Mouse (Mus musculus) CH12.LX (cell line): ENCODE measurements around the gene Elavl2. TPM values are rescaled to one million over a fixed set of nuclear protein-coding genes. Genes with fewer than 3 reads are reported as not detected.

Experiments
- DNase-seq: peaks from one replicate; pipeline ENCODE4 v3.0.0-alpha.2; 2013; ENCODE audit errors: extremely low read depth
- H3K27ac ChIP-seq: 2 replicates; pipeline ENCODE4 v1.5.1; 2012; ENCODE audit warnings: low read depth, mild to moderate bottlenecking, control low read depth, moderate library complexity; ENCODE audit not compliant: insufficient read depth
- H3K27me3 ChIP-seq: replicated peaks from 2 replicates; pipeline ENCODE3; 2012; ENCODE audit warnings: inconsistent platforms
- H3K36me3 ChIP-seq, 2 experiments: replicated peaks in 1 of 2; 2 replicates each; pipeline versions ENCODE3 to v1.6.1; 2012; ENCODE audit warnings: inconsistent platforms in 1 of 2, low read length in 1 of 2, mild to moderate bottlenecking in 1 of 2, mixed read lengths in 1 of 2, moderate library complexity in 1 of 2; ENCODE audit not compliant: control insufficient read depth in 1 of 2, insufficient read depth in 1 of 2
- H3K4me1 ChIP-seq, 2 experiments: 2 replicates each; pipeline ENCODE4 v1.6.1; 2012; ENCODE audit warnings: inconsistent platforms in 1 of 2, moderate library complexity in 1 of 2; ENCODE audit not compliant: insufficient read depth in 2 of 2, control insufficient read depth in 1 of 2
- H3K4me2 ChIP-seq: 2 replicates; pipeline ENCODE4 v1.6.1; 2012; ENCODE audit warnings: low read depth, mild to moderate bottlenecking, control low read depth; ENCODE audit not compliant: poor library complexity, insufficient read depth, severe bottlenecking
- H3K4me3 ChIP-seq, 3 experiments: fragments of 150-350 bp in 1 of 3; sonication (generic) in 1 of 3; replicated peaks in 1 of 3; 2 replicates each; pipeline versions ENCODE3 to v1.5.1; 2011 to 2012; ENCODE audit warnings: low read depth in 2 of 3, low read length in 2 of 3, mild to moderate bottlenecking in 2 of 3, moderate library complexity in 2 of 3, control low read depth in 1 of 3, improper control_type of control experiment in 1 of 3, inconsistent platforms in 1 of 3, mixed read lengths in 1 of 3; ENCODE audit not compliant: poor library complexity in 1 of 3
- H3K79me2 ChIP-seq: replicated peaks from 2 replicates; pipeline ENCODE4 v1.6.1; 2012; ENCODE audit warnings: mild to moderate bottlenecking, moderate library complexity; ENCODE audit not compliant: control insufficient read depth, poor library complexity, insufficient read depth, severe bottlenecking; ENCODE audit errors: extremely low read depth
- H3K9ac ChIP-seq: 2 replicates; pipeline ENCODE4 v1.6.1; 2012; ENCODE audit warnings: low read depth, mild to moderate bottlenecking, control low read depth, moderate library complexity; ENCODE audit not compliant: insufficient read depth
- H3K9me3 ChIP-seq: replicated peaks from 2 replicates; pipeline ENCODE3; 2012; ENCODE audit warnings: low read length, inconsistent platforms, mixed read lengths
- BHLHE40 ChIP-seq: IDR thresholded peaks from 2 replicates; pipeline ENCODE4 v1.6.1; 2011; ENCODE audit warnings: mild to moderate bottlenecking, low read depth, low read length, improper control_type of control experiment
- CHD2 ChIP-seq: IDR thresholded peaks from 2 replicates; pipeline ENCODE4 v1.6.1; 2011; ENCODE audit warnings: low read length, improper control_type of control experiment
- EP300 ChIP-seq: IDR thresholded peaks from 2 replicates; pipeline ENCODE4 v1.6.1; 2011; ENCODE audit warnings: low read length, improper control_type of control experiment
- HCFC1 ChIP-seq: IDR thresholded peaks from 2 replicates; pipeline ENCODE4 v1.6.1; 2012; ENCODE audit warnings: low read depth, mild to moderate bottlenecking, inconsistent platforms, low read length, improper control_type of control experiment
- JUND ChIP-seq: conservative IDR thresholded peaks from 2 replicates; pipeline ENCODE4 v1.6.1; 2011; ENCODE audit warnings: low read depth, low read length, improper control_type of control experiment
- KAT2A ChIP-seq: IDR thresholded peaks from 2 replicates; pipeline ENCODE4 v1.6.1; 2012; ENCODE audit warnings: low read length, improper control_type of control experiment, inconsistent platforms; ENCODE audit not compliant: insufficient replicate concordance
- MAZ ChIP-seq: IDR thresholded peaks from 2 replicates; pipeline ENCODE4 v1.6.1; 2012; ENCODE audit warnings: low read depth, mild to moderate bottlenecking, inconsistent platforms, low read length, improper control_type of control experiment, moderate library complexity
- MYC ChIP-seq: IDR thresholded peaks from 2 replicates; pipeline ENCODE4 v1.6.1; 2011; ENCODE audit warnings: low read depth, mild to moderate bottlenecking, improper control_type of control experiment, low read length
- NRF1 ChIP-seq: IDR thresholded peaks from 2 replicates; pipeline ENCODE4 v1.6.1; 2014; ENCODE audit warnings: low read depth, mild to moderate bottlenecking, inconsistent platforms, low read length, improper control_type of control experiment, moderate library complexity
- RAD21 ChIP-seq: IDR thresholded peaks from 2 replicates; pipeline ENCODE4 v1.6.1; 2011; ENCODE audit warnings: low read depth, mild to moderate bottlenecking, low read length, improper control_type of control experiment, moderate library complexity
- RCOR1 ChIP-seq: conservative IDR thresholded peaks from 2 replicates; pipeline ENCODE4 v1.6.1; 2012; ENCODE audit warnings: low read depth, mild to moderate bottlenecking, inconsistent platforms, low read length, improper control_type of control experiment
- TBP ChIP-seq: conservative IDR thresholded peaks from 2 replicates; pipeline ENCODE4 v1.6.1; 2011; ENCODE audit warnings: low read depth, low read length, improper control_type of control experiment
- UBTF ChIP-seq: IDR thresholded peaks from 2 replicates; pipeline ENCODE4 v1.6.1; 2012; ENCODE audit warnings: low read depth, mild to moderate bottlenecking, inconsistent platforms, low read length, improper control_type of control experiment, moderate library complexity
- USF1 ChIP-seq: IDR thresholded peaks from 2 replicates; pipeline ENCODE4 v1.6.1; 2014; ENCODE audit warnings: low read depth, mild to moderate bottlenecking, inconsistent platforms, low read length, improper control_type of control experiment
- ZMIZ1 ChIP-seq: IDR thresholded peaks from 2 replicates; pipeline ENCODE4 v1.6.1; 2012; ENCODE audit warnings: low read depth, mild to moderate bottlenecking, inconsistent platforms, low read length, improper control_type of control experiment
- dilution Hi-C: fragments of 300-500 bp; cut with MboI; formaldehyde crosslinking; loops from 2 replicates; pipeline ENCODE4 v1.14.3; 2020; ENCODE audit warnings: low sequenced_read_pairs; ENCODE audit not compliant: extremely low pct_unique_long_range_greater_than_20kb, extremely low pct_ligation_motif_present
- in situ Hi-C: fragments of 300-500 bp; cut with MboI; formaldehyde crosslinking; loops from 3 replicates; pipeline ENCODE4 v1.14.3; 2019; ENCODE audit warnings: low sequenced_read_pairs, low pct_ligation_motif_present, low pct_unique_long_range_greater_than_20kb, mixed read lengths
- polyA plus RNA-seq: library from polyadenylated mRNA; unstranded; fragments of >175 nt; gene quantifications from 2 replicates; pipeline ENCODE4 v1.2.1, GENCODE M21; 2012; ENCODE audit warnings: low read depth; ENCODE audit not compliant: insufficient read length
- total RNA-seq, 2 experiments: library from RNA; depleted of rRNA; stranded (reverse); fragments of 300-350 nt in 1 of 2; fragments of >200 nt in 1 of 2; gene quantifications; 2 replicates each; pipeline ENCODE4 v1.2.3; 2012 to 2014

The Elavl2 gene
- total and polyA plus RNA-seq, 3 experiments, result not detected

DNA sequence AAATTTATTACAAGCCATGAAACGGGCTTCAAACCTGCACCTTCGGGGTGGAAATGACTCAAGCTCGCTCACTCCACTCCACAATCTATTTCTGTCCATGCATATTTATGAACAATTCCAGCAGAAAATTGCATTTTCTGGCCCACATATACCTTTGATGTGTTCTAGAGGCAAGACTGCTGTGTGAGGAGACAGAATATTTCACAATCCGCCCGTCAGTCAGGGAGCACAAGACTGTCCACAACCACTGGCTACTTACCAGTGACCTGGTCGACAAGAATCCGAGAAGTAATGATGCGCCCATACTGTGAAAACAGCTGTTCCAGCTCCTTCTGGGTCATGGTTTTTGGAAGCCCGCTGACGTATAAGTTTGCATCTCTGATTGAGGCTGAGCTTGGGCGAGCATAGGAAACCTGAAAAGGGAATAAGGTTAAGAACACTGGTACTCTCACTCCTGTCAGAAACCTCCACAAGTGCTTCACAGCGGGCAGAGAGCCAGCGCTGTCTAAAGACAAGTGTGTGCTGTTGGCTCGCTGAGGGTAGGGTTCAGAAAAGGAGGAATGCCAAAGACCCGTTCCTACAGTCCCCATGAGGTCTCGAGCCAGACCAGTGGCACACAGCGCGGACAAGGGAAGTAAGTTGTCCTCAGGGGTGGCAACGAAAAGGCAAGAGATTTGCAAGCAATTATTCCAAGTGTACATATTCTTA is 136.7 kb downstream of the Elavl2 start:
- no peak overlapping the region for H3K27ac ChIP-seq
- TF ChIP-seq USF1, result no peak
- TF ChIP-seq MYC, result no peak
- no peak for TF ChIP-seq CHD2
- no peak for TF ChIP-seq UBTF
- no peak for TF ChIP-seq HCFC1
- no peak for TF ChIP-seq JUND
- in situ Hi-C loops (no loop called here), dilution Hi-C loops (no loop called here)
- no peaks in the 10 kb centered on the region for H3K27me3 ChIP-seq
- H3K9ac ChIP-seq, result no peak overlapping the region
- peaks cover 55% of the 10 kb centered on the region for H3K9me3 ChIP-seq
- H3K79me2 ChIP-seq, result no peaks in the 10 kb centered on the region
- no peak overlapping the region for H3K4me2 ChIP-seq
- no peaks in the 10 kb centered on the region for H3K4me1 ChIP-seq
- DNase-seq, result no peak
- H3K4me3 ChIP-seq, result no peak overlapping the region
- no peaks in the 10 kb centered on the region for H3K36me3 ChIP-seq

- peaks cover 61% of the 10 kb centered on the region for H3K9me3 ChIP-seq
- dilution Hi-C loops (no loop called here), in situ Hi-C loops (no loop called here)
- H3K9ac ChIP-seq, result no peak overlapping the region
- no peak for TF ChIP-seq MYC
- no peak for TF ChIP-seq KAT2A
- TF ChIP-seq RAD21, result no peak
- H3K36me3 ChIP-seq, result no peaks in the 10 kb centered on the region
- no peak overlapping the region for H3K27ac ChIP-seq
- H3K4me3 ChIP-seq, result no peak overlapping the region
- H3K4me2 ChIP-seq, result no peak overlapping the region
- H3K79me2 ChIP-seq, result no peaks in the 10 kb centered on the region
- no peaks in the 10 kb centered on the region for H3K4me1 ChIP-seq
- DNase-seq, result no peak
- no peaks in the 10 kb centered on the region for H3K27me3 ChIP-seq
Measured at GRCm38 (mm10) chr4:91262839-91263238, 137.7 kb downstream of the Elavl2 start.

DNA sequence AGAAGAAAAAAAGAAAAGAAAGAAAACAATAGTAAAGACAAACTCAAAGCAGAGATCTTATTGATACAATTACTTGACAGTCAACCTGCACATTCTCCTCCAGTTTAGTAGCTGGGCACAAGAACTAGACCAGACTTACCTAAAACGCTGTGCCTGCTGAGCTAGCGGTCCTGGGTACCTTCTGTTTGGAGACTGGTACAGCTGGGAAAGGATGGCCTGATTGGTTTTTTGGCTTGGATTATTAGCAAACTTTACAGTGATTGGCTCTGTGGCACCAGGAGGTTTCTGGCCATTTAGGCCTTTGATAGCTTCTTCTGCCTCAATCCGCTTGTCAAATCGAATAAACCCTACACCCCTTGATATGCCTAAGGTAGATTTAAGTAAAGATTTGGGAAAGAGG is 140.0 kb downstream of the Elavl2 start:
- dilution Hi-C loops, result no loop called here

More for the DNA sequence above, 140.0 kb downstream of the Elavl2 start:
- TF ChIP-seq NRF1 (no peak), ZMIZ1 (no peak), BHLHE40 (no peak), TBP (no peak), EP300 (no peak), RCOR1 (no peak), MAZ (no peak), CHD2 (no peak)
- Histone ChIP-seq H3K36me3 (no peaks in the 10 kb centered on the region), H3K4me1 (no peaks in the 10 kb centered on the region), H3K79me2 (no peaks in the 10 kb centered on the region), H3K27ac (no peak overlapping the region), H3K9me3 (peaks cover 58% of the 10 kb centered on the region), H3K4me2 (no peak overlapping the region), H3K9ac (no peak overlapping the region), H3K27me3 (no peaks in the 10 kb centered on the region), H3K4me3 (no peak overlapping the region)
- in situ Hi-C loops, result no loop called here
- no peak for DNase-seq
